Mouse (Mus musculus): ENCODE measurements around the gene Sap30l. TPM values are rescaled to one million over a fixed set of nuclear protein-coding genes. Genes with fewer than 3 reads are reported as not detected.
"Not testable (repeated sequence)": the region's sequence is repeated elsewhere in the genome, so short reads cannot be mapped to it uniquely, and the experiment has no call there.

Sap30l gene
- polyA plus RNA-seq, 1 experiment from 2014 or later = 7.7 TPM

DNA sequence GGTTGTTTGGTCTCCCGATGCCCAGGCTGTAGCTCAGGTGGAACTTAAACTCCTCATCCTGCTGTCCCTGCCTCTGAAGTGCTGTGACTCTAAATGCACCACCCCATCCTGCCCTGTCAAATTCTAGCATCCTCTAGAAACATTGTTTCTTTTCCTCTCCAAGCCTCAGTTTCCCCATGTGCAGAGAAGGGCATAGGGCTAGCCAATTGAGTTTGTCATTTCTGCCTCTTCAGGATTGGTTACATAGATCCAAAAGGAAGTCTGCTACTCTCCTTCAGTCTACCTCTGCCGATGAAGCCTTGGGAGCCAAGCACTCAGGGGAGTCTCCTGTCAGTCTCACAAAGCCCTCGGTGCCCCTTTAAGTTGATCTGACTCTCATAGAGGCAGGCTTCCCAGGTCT is 34.5 kb downstream of the Sap30l start:
- Histone ChIP-seq H3K4me3 (no peak overlapping the region), H3K27me3 (ENCODE audit: poor library complexity, severe bottlenecking) (peaks cover 100% of the 10 kb centered on the region), H3K36me3 (replicated peaks) (no peaks in the 10 kb centered on the region), H3K4me1 (peaks cover 50% of the 10 kb centered on the region), H3K27ac (no peak overlapping the region), H3K9me3 (no peaks in the 10 kb centered on the region)
- 6% methylated on average over 3 of the region's 3 CpGs for WGBS
- DNase-seq (ENCODE audit: extremely low spot score, low spot score) = no peak

DNA sequence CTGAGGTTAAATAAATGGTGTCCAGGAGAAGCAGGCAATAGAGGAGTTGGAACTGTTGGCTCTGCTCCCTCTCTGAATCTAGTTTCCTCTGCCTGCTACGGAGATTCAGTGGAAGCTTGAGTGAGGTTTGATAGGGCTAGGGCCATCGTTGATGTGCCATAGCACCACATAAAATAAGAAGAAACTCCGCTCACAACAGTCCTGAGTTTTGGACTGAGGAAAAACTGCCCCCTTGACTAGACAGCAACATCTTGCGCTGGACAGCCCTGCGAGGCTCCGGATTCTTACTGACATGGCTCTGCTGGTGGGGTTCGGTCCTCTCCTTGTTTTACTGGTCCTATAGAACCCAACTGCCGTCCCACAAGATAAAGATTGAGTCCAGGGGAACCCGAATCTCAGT is 35.0 kb downstream of the Sap30l start:
- Histone ChIP-seq H3K4me1 (peaks cover 51% of the 10 kb centered on the region), H3K4me3 (no peak overlapping the region), H3K36me3 (replicated peaks) (no peaks in the 10 kb centered on the region), H3K27ac (no peak overlapping the region), H3K9me3 (no peaks in the 10 kb centered on the region), H3K27me3 (ENCODE audit: poor library complexity, severe bottlenecking) (peaks cover 100% of the 10 kb centered on the region)
- WGBS = 1% methylated on average over 9 of the region's 9 CpGs
- peak; percentile 31 for DNase-seq (ENCODE audit: extremely low spot score, low spot score)

DNA sequence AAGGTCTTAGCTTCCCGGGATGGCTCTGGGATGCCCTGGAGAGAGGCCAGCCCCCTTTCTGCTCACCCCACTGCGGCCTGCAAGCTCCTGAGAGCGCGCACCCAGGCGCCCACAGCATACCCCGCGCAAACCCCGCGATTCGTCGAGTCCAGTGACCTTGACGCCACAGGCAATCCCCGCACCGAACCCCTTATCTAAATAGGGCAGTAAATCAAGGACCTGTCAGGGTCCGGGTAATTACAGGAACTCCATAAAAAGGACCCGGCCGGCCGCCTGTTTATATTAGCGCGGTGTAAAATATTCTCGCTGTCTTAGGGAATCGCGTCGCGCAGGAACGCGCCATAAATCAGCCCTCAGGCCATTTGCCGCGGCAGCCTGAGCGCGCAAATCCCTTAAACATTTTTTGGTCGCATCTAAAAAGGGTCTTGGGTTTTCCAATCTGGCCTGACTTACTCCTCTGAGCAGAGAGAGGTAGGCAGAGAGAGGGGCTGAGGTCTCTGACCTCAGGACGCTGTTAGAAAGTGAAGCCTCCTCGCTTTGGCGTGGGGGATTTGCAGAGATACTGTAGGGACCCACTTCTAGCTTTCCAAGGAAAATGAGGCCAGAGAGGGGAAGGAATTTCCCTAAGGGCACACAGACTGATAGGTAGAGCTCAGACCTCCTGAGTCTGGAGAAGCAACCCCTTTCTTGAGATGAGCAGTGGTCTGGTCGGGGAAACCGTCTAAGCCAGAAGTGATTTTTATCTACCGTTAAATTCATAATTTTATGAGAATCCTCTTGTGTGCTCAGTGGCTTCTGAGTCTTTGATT is 35.6 kb downstream of the Sap30l start:
- Histone ChIP-seq H3K27ac (no peak overlapping the region), H3K4me1 (peaks cover 47% of the 10 kb centered on the region), H3K4me3 (no peak overlapping the region), H3K36me3 (replicated peaks) (no peaks in the 10 kb centered on the region), H3K9me3 (no peaks in the 10 kb centered on the region), H3K27me3 (ENCODE audit: poor library complexity, severe bottlenecking) (peaks cover 100% of the 10 kb centered on the region)
- peak; percentile 24 for DNase-seq (ENCODE audit: extremely low spot score, low spot score)
- 1% methylated on average over 38 of the region's 38 CpGs for WGBS

DNA sequence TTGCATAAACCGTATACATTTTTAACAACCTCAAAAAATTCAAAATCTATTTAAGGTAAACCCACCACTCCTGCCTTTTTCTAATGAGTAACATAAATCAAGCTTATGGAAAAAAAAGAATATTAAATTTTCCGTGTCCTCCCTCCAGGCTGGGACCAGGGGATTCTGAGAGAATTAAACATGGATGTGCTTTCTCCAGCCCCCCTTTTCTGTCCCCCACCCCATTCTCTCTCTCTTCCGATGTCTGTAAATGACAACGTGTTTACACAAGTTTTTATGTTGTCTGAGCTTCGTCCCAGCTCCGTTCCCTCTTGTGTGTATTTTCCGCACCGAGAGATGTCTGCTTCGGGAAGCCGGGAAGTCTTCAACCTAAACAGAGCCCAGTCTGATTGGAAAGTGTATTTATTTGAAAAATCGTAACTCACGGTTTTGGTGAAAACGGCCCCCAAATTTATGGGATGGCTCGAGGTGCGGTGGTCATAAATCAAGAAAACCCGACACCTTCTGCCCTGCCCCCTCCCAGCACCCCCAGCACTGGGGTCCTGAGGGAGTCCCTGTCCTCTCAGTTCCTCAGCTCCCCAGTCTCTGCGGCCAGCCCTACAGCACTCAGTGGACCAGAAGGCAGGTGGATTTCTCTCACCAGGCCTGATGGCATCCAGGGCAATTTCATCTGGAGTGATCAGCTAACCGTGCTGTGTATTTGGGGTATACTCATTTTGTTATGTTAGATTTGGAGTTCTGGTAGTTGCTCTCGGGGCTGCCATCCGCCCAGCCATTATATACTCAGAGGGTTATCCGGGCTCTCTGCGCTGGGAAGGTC is 36.6 kb downstream of the Sap30l start:
- Histone ChIP-seq H3K9me3 (no peaks in the 10 kb centered on the region), H3K27ac (no peak overlapping the region), H3K4me3 (no peak overlapping the region), H3K4me1 (peaks cover 37% of the 10 kb centered on the region), H3K27me3 (ENCODE audit: poor library complexity, severe bottlenecking) (peaks cover 100% of the 10 kb centered on the region), H3K36me3 (replicated peaks) (no peaks in the 10 kb centered on the region)
- no peak for DNase-seq (ENCODE audit: extremely low spot score, low spot score)
- 3% methylated on average over 22 of the region's 22 CpGs for WGBS

DNA sequence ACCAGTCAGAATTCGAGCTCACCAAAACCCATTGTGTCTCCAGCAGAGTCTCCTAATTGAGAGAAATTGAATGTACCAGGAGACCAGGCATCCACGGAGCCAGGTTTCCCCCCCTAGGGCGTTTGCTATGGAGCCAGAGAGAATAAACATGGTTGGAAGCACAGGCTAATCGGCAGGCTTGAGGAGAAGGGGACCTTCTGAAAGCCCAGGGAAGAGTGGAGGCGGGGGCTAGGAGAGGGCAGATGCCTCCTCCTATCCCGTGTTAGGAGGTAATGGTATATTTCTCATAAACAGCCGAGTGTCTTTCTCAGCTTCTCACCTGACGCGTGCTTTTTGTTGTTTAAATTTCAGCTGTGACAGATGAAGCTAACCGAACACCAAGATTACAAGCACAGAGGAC is 39.5 kb downstream of the Sap30l start:
- no peaks in the 10 kb centered on the region for H3K9me3 ChIP-seq
- peaks cover 30% of the 10 kb centered on the region for H3K4me1 ChIP-seq
- no peak for DNase-seq (ENCODE audit: extremely low spot score, low spot score)
- peaks cover 73% of the 10 kb centered on the region for H3K27me3 ChIP-seq (ENCODE audit: poor library complexity, severe bottlenecking)
- no peaks in the 10 kb centered on the region for H3K36me3 ChIP-seq (replicated peaks)
- no peak overlapping the region for H3K27ac ChIP-seq
- H3K4me3 ChIP-seq = no peak overlapping the region
- WGBS = 10% methylated on average over 10 of the region's 10 CpGs

DNA sequence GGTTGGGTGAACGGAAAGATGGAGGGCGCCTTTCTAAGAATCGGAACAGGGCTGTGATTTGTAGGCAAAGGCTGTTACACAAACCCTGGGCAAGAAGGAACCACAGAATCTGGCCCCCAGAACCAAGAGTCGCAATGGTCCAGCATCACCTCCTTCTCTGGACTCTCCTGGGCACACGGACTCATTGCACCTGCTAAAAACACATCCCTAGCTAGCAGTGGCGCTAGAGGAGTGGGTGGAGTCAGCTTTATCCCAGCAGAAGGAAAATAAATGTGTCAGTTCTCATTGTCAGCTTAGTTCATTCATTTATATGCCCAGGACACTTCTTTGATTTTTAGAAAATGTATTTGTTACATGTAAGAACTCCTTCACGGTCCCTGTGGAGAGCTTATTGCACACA is 40.0 kb downstream of the Sap30l start:
- Histone ChIP-seq H3K4me3 (no peak overlapping the region), H3K4me1 (peaks cover 30% of the 10 kb centered on the region), H3K9me3 (no peaks in the 10 kb centered on the region), H3K27ac (no peak overlapping the region), H3K27me3 (ENCODE audit: poor library complexity, severe bottlenecking) (peaks cover 69% of the 10 kb centered on the region), H3K36me3 (replicated peaks) (no peaks in the 10 kb centered on the region)
- no peak for DNase-seq (ENCODE audit: extremely low spot score, low spot score)
- WGBS = 26% methylated on average over 7 of the region's 7 CpGs

DNA sequence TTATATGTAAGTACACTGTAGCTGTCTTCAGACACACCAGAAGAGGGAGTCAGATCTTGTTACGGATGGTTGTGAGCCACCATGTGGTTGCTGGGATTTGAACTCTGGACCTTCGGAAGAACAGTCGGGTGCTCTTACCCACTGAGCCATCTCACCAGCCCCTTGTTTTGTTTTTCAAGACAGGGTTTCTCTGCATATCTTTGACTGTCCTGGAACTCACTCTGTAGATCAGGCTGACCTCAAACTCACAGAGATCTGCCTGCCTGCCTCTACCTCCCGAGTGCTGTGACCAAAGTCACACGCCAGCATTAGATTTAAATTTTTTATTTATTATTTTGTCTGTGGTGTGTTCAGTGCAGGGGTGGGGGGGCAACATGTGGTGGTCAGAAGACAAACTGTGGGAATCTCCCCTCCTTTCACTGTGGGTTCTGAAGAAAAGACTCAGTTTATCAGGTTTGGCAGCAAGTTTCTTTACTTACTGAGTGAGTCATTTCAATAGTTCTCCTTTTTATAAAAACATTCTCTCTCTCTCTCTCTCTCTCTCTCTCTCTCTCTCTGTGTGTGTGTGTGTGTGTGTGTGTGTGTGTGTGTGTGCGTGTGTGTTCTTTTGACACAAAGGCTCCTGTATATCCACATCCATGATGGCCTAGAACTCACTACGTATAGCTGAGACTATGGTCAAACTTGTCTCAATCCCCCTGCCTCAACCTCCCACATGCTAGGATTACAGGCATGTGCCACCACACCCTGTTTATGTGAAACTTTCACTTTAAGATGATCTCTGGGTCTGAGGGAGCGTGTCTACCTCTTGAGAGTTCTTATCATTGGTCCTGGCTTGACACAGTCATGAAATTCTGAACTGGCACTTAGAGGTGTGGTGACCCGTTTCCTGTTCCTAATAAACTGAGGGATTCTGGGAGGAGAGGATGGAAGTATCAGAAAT is 45.3 kb downstream of the Sap30l start:
- WGBS = 86% methylated on average over 9 of the region's 9 CpGs
- H3K27me3 ChIP-seq (ENCODE audit: poor library complexity, severe bottlenecking) = peaks cover 43% of the 10 kb centered on the region
- H3K4me3 ChIP-seq = not testable (repeated sequence)

DNA sequence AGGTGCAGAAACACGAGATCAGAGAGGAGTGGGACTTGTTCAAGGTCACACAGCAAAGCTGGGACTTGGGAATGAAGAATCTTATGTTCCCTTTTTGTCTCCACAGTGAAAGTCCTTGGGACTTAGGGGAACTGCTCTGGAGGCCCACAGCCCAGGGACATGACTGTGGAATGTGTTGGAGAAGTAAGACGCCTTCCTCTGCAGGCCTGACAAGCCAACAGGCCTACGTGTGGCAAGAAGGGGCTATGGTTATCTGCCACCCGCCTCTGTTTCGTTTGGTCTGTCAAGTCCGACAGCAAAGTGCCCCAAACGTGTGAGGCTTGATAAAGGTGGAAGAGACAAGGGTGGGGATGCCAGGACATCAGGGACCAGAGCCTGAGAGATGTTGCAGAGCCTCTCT is 46.0 kb downstream of the Sap30l start:
- Histone ChIP-seq H3K36me3 (replicated peaks) (no peaks in the 10 kb centered on the region), H3K4me1 (0 out of 2 replicates have a peak, but pooled peaks cover 2% of the 10 kb centered on the region), H3K4me3 (no peak overlapping the region), H3K9me3 (no peaks in the 10 kb centered on the region), H3K27ac (no peak overlapping the region), H3K27me3 (ENCODE audit: poor library complexity, severe bottlenecking) (peaks cover 36% of the 10 kb centered on the region)
- 75% methylated on average over 7 of the region's 7 CpGs for WGBS
- DNase-seq (ENCODE audit: extremely low spot score, low spot score) = no peak

More for the DNA sequence above, 45.3 kb downstream of the Sap30l start:
- not testable (repeated sequence) for DNase-seq (ENCODE audit: extremely low spot score, low spot score); H3K4me1 ChIP-seq; H3K36me3 ChIP-seq (replicated peaks); H3K9me3 ChIP-seq; H3K27ac ChIP-seq

DNA sequence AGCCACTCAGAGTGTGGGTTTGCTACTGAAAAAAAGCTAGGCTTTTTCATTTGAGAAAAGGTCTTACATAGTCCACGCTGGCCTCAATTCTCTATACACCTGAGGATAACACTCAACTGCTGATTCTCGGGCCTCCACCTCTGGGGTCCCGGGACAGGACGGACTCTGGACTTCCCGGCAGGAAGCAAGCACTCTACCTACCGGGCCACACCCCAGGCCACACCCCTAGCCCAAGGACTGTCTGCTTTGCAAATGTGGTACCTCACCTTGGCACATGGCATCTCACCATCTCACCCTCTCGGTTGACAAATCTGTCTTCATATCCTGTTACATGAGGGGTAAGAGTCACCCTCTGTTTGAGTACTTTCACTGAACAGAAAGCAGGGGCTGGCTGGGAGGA is 48.9 kb downstream of the Sap30l start:
- H3K9me3 ChIP-seq = no peaks in the 10 kb centered on the region
- 63% methylated on average over 7 of the region's 7 CpGs for WGBS
- H3K36me3 ChIP-seq (replicated peaks) = no peaks in the 10 kb centered on the region
- 0 out of 2 replicates have a peak, but pooled peaks cover 2% of the 10 kb centered on the region for H3K4me1 ChIP-seq
- H3K27ac ChIP-seq = no peak overlapping the region
- no peak for DNase-seq (ENCODE audit: extremely low spot score, low spot score)
- H3K4me3 ChIP-seq = no peak overlapping the region
- peaks cover 27% of the 10 kb centered on the region for H3K27me3 ChIP-seq (ENCODE audit: poor library complexity, severe bottlenecking)

DNA sequence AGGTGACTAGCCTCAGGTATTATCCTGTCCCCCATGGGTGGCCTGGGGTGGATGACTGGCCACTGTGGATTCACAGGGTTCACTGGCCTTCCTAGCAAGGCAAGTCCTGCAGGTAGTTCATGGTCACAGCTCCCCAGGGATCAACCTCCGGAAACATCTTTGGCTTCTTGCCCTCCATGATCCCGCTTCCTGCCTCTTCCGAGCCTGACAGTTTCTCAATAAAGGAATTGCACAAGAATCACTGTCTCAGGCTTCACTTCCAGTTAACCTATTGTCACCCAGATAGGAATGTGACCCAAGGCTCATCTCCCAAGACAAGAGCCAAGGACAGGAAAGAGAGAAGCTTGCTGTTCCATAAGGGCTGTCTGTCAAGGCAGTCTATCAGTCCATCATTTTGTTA is 49.5 kb downstream of the Sap30l start:
- DNase-seq (ENCODE audit: extremely low spot score, low spot score) = no peak
- H3K36me3 ChIP-seq (replicated peaks) = no peaks in the 10 kb centered on the region
- 69% methylated on average over 3 of the region's 3 CpGs for WGBS
- 0 out of 2 replicates have a peak, but pooled peaks cover 2% of the 10 kb centered on the region for H3K4me1 ChIP-seq
- no peak overlapping the region for H3K4me3 ChIP-seq
- no peak overlapping the region for H3K27ac ChIP-seq
- no peaks in the 10 kb centered on the region for H3K9me3 ChIP-seq
- H3K27me3 ChIP-seq (ENCODE audit: poor library complexity, severe bottlenecking) = peaks cover 27% of the 10 kb centered on the region

DNA sequence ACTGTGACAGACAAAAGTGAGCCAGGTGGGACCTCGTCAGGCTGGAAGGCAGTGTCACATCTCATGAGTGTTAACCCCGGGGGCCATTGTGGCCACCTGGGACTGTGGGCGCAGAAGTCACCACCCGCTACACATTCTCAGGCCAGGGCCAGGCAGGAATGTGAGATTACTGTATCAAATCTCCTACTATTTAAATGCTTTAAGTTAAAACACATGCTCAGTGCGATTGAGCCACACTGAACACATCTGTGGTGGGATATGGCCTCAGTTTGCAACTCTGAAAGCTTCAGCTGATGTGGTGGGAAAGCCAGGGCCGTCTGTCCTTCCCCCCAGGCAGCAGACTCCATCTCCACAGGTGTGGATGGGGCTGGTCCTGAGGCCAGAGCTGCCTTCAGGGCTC is 52.1 kb downstream of the Sap30l start:
- Histone ChIP-seq H3K27me3 (ENCODE audit: poor library complexity, severe bottlenecking) (peaks cover 18% of the 10 kb centered on the region; the same call in 1 of the 2 replicates), H3K9me3 (no peaks in the 10 kb centered on the region), H3K36me3 (replicated peaks) (no peaks in the 10 kb centered on the region), H3K4me3 (no peak overlapping the region), H3K4me1 (peaks cover 9% of the 10 kb centered on the region; the same call in 1 of the 2 replicates), H3K27ac (no peak overlapping the region)
- WGBS = 74% methylated on average over 6 of the region's 6 CpGs
- no peak for DNase-seq (ENCODE audit: extremely low spot score, low spot score)

DNA sequence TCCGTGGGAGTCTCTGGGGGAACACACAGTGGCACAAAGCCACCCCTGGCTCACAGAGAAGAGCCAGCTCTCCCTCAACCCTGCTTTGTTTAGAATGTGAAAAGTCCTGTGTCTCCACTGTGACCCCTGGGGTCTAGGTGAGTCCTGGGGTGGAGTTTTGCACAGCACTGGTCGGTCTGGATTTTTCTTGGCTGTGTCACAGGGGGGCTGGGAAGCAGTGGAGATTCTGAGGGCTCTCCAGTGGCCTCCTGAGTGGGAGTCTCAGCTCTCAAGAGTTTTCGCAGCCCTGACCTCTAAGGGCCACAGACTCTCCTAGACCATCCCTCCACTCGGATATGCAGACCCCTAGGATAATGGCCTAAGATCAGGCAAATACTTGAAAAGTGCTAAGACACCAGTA is 56.3 kb downstream of the Sap30l start:
- peaks cover 7% of the 10 kb centered on the region; the same call in 1 of the 2 replicates for H3K4me1 ChIP-seq
- peaks cover 4% of the 10 kb centered on the region; the same call in 1 of the 2 replicates for H3K9me3 ChIP-seq
- 50% methylated on average over 4 of the region's 4 CpGs for WGBS
- H3K27me3 ChIP-seq (ENCODE audit: poor library complexity, severe bottlenecking) = no peaks in the 10 kb centered on the region
- no peaks in the 10 kb centered on the region for H3K36me3 ChIP-seq (replicated peaks)
- no peak overlapping the region for H3K4me3 ChIP-seq
- DNase-seq (ENCODE audit: extremely low spot score, low spot score) = no peak
- no peak overlapping the region for H3K27ac ChIP-seq

Measured in forebrain, embryonic 10.5 days (tissue).